Mouse (Mus musculus): ENCODE data around the gene Gm20388.

Gene Gm20388

DNA sequence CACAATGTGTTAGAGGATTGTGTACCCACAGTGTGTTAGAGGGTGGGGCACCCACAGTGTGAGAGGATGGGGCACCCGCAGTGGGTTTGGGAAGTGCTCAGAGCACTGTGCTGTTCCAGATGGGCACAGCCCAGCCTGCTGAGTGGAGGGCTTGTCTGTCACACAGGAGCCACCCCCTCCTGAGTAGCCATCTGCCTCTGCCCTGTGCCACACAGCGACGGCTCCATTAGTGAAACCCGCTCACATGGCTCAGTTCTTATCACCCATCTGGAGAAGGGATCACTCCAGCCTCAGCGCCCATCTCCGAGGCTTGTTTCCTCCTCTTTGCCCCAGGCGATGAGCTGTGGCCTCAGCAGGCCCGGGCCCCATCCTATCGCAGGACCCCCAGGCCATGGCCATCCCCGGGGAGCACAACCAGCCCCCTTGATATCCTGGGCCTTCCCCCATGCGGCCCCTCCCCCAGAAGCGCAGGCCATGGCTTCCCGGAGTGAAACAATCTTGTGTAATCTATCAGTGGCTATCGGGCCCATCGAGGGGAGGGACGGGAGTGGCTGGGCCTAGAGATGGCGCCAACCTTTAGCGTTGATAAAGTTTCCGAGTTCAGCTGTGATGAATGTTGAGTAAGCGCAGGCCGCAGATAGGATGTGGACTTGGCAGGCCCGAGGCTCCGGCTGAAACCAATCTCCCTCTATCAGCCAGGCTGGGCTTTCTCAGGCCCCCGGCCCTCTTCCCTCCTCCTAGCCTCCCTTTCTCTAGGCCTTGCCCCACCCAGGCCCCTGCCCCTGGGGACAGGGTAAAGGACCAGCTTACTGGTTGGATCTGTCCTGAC lies 2385.7 kb downstream of the Gm20388 start:
- DNase-seq (ENCODE audit: low spot score) = peak; percentile 61

DNA sequence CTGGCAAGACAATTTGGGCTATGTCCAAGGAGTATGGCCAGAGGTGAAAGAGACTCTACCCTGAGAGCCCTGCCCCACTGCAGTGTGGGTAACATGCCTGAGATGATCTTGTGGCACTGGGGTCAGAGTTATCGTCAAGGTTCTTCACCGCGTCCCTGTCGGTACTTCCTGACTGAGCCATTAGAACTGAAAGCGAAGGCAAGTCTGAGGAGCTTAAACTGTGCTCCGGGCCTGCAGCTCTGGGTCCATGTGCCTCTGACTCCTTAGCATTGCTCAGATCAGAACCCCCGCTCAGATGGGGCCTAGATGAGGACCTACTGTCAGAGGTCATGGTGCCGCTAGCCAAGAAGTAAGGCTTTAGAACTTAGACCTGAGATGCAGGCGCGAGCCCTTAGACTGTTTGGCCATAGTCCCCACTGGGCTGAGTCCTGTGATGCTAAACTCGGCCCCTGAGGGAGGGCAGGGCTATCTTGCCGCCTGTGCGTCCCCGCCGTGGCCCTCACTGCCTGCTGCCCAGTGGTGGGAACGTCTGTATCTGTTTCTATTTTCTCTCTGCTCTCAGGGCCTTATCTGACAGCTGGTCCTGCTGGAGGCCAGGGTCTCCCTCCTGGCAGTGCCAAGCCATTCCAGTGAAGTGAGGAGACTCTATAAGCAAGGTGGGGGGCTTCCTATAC lies 2389.1 kb downstream of the Gm20388 start:
- DNase-seq (ENCODE audit: low spot score) = no peak

DNA sequence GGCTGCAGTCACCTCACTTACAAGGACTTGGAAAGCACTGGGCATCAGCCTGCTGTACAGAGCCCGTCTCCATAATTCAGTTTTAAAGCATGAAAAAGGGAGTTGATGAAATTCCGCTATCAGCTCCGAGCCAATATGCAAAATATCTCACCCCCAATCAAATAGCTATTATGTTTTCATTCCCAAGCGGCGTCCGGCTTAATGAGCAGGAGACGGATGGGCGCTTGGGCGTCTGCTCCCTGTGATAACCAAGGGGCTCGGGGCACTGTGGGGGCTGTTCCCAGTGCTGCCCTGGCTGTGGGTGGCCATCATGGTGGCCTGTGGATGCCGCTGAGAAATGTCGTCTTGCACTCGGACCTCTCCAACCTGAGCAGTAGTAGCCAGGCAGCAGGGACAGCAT lies 2390.4 kb downstream of the Gm20388 start:
- no peak for DNase-seq (ENCODE audit: low spot score)

DNA sequence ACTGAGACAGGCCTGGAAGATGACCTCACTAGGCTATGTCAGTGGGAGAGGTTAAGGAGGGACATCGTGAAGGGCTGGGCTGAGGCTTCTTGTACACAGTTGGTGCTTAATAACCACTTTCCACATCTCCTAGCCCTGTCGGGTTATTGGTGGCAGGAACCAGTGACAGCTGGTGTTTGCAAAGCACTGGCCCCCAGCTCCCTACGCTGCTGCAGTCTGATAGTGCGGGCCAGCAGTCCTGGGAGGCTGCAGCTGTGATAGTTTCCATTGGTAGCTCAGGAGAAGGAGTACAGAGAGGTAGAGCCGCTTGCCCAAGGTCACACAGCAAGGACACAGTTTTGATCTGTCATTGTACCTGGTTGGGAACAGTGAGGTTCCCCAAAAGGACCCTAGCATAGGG lies 2391.2 kb downstream of the Gm20388 start:
- DNase-seq (ENCODE audit: low spot score) = no peak

- no peak for DNase-seq (ENCODE audit: low spot score)
Measured at GRCm38 (mm10) chr8:122303451-122303850, 2392.8 kb downstream of the Gm20388 start.

- no peak for DNase-seq (ENCODE audit: low spot score)
Measured at GRCm38 (mm10) chr8:122304058-122304457, 2393.4 kb downstream of the Gm20388 start.

DNA sequence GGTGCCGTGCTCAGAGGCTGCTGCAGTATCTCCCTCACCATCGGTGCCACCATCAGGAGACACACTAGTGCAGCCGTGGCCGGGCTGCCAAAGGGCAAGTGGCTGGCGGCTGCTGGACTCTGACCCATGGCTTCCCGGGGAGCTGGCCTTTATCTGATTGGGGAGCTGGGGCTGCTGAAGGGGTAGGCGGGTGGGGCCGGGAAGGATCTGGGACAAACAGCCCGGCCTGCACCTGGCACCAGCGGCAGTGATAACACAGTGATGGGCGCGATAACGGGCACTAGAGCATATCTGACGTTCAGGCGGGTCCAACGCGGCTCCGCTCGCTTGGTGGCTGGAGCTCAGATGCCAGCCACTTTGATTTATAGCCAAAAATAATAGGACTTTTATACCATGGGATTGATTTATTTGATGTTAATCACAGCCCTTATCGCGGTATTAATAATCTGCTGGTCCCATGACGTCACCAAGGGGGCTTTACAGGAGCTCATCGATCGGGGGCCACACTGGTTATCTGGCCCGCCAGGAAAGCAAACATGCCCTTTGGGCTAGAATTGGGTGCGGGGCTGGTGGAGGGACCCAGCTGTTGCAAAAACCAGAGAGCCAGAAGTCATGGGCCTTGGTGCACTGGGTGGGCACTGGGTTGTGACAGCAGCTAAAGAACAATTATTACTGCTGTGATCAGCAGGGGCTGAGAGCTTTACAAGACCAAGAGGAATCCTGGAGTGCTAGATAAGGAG lies 2396.2 kb downstream of the Gm20388 start:
- DNase-seq (ENCODE audit: low spot score) = no peak

GRCm38 (mm10) chr8:122307836-122308235 lies 2397.2 kb downstream of the Gm20388 start:
- no peak for DNase-seq (ENCODE audit: low spot score)

GRCm38 (mm10) chr8:122309272-122309671 lies 2398.6 kb downstream of the Gm20388 start:
- DNase-seq (ENCODE audit: low spot score) = no peak

GRCm38 (mm10) chr8:122311115-122311514 lies 2400.5 kb downstream of the Gm20388 start:
- no peak for DNase-seq (ENCODE audit: low spot score)

- no peak for DNase-seq (ENCODE audit: low spot score)
Measured at GRCm38 (mm10) chr8:122312553-122312952, 2401.9 kb downstream of the Gm20388 start.

- DNase-seq (ENCODE audit: low spot score) = no peak
Measured at GRCm38 (mm10) chr8:122313310-122313709, 2402.7 kb downstream of the Gm20388 start.

DNA sequence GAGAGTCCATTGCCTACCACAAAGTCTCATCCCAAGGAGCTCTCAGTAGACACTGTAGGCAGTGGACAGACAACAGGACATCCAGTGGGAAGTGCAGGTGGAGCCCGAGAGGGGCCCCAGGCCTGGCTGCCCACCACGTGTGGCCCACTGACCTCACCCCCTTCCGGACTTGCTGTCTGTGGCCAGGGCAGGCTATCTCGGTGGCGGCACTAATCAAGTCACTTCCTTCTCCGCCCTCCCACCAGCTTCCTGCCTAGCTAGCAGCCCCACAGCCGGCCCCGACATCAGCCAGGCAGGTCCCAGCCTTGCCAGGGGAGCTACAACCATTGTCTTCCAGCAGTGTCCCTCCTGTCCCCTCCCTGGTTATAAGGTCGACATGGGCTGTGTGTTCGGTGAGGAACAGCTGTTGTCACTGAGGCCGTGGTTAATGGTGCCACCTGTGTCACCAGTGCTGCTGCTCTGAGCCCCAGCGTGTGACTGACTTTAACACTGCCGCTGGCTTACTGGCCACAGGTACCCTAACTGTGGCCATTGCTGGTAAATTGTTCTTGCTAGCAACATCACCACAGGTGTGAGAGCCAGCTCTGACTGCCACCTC lies 2404.4 kb downstream of the Gm20388 start:
- no peak for DNase-seq (ENCODE audit: low spot score)

DNA sequence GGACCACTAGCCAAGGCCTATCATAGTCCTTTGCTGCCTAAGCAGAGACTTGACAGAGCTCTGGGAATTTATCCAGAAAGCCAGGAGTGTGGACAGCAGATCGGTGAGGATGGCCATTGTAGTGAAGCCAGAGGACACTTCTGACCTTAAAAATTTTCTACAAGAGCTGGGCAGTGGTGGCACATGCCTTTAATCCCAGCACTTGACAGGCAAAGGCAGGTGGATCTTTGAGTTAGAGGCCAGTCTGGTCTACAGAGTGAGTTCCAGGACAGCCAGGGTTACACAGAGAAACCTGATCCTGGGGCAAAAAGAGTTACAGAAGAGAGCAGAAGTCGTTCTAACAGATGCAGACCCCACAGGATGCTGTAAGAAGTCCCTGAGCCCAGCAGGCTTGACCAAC lies 2405.8 kb downstream of the Gm20388 start:
- no peak for DNase-seq (ENCODE audit: low spot score)

DNA sequence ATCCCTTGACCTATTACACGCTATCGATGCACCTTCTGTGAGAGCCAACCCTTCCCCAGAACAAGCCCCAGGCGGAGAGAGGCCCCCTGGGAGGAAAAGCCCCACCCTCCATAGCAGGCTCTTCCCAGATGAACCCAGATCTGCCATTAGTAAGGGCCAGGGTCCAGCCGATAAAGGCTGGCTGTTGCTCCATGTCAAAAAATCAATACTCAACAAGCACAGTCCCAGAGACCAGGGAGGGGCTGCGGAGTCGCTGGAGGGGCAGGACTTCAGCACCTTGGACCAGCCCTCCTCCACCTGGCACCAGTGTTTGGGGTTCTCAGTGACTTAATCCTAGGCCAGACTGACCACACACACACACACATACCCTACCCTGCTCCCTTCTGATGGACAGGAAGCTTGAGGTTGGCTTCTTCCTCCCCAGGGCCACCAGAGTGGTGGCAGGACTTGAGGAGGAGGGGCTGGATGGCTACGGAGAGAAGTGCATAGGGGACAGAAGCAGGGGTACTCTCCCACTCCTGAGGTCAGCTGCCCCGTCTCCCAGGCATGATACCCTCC lies 2407.4 kb downstream of the Gm20388 start:
- DNase-seq (ENCODE audit: low spot score) = no peak

- DNase-seq (ENCODE audit: low spot score) = no peak
Measured at GRCm38 (mm10) chr8:122319045-122319707, 2408.5 kb downstream of the Gm20388 start.

- no peak for DNase-seq (ENCODE audit: low spot score)
Measured at GRCm38 (mm10) chr8:122319708-122320075, 2409.1 kb downstream of the Gm20388 start.

- no peak for DNase-seq (ENCODE audit: low spot score)
Measured at GRCm38 (mm10) chr8:122320541-122320940, 2409.9 kb downstream of the Gm20388 start.

GRCm38 (mm10) chr8:122321455-122321921 lies 2410.8 kb downstream of the Gm20388 start:
- DNase-seq (ENCODE audit: low spot score) = no peak

DNA sequence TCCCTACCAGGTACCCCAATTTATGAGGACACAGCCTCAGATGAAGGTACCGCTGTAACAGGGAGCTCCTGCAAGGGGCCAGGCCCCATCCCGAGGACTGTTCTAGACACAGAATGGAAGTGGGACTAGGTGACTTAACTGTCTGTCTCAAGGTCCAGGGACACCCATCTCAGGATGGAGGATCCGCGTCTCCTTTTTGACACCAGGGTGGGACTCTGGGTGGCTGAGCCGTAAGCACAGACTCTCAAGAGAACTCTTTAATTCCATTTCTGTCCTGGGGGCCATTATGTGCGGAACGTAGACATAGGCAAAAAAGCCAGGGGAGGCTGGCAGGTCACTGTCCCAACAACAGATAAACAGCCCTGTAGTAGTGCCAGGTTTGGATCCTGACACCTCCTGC lies 2411.5 kb downstream of the Gm20388 start:
- DNase-seq (ENCODE audit: low spot score) = no peak

- no peak for DNase-seq (ENCODE audit: low spot score)
Measured at GRCm38 (mm10) chr8:122322792-122323191, 2412.2 kb downstream of the Gm20388 start.

Measured in retina, embryonic 14.5 days (tissue).